Mouse (Mus musculus) myocyte (in vitro differentiated cells): ENCODE measurements around the gene Mab21l2.

Experiments
- CEBPB ChIP-seq: IDR thresholded peaks from 2 replicates; pipeline ENCODE4 v1.6.1; 2011; ENCODE audit warnings: mild to moderate bottlenecking, moderate library complexity; ENCODE audit not compliant: poor library complexity, insufficient read depth, severe bottlenecking
- MAX ChIP-seq: IDR thresholded peaks from one replicate; pipeline ENCODE4 v1.6.1; 2011; ENCODE audit warnings: low read depth, mild to moderate bottlenecking, control low read depth
- MYOD1 ChIP-seq, 3 experiments: IDR thresholded peaks; one replicate each; pipeline ENCODE4 v1.6.1; 2011; ENCODE audit warnings: control low read depth in 2 of 3, low read depth in 2 of 3, mild to moderate bottlenecking in 2 of 3, moderate library complexity in 1 of 3; ENCODE audit not compliant: insufficient read length in 2 of 3, control insufficient read depth in 1 of 3
- POLR2A ChIP-seq: IDR thresholded peaks from one replicate; pipeline ENCODE4 v1.6.1; 2011; ENCODE audit warnings: low read depth, mild to moderate bottlenecking, control low read depth, moderate library complexity; ENCODE audit not compliant: insufficient read length
- POLR2AphosphoS2 ChIP-seq: IDR thresholded peaks from one replicate; pipeline ENCODE4 v1.6.1; 2011; ENCODE audit warnings: low read depth, control low read depth; ENCODE audit not compliant: insufficient read length
- TCF12 ChIP-seq: IDR thresholded peaks from one replicate; pipeline ENCODE4 v1.6.1; 2011; ENCODE audit warnings: mild to moderate bottlenecking, control low read depth; ENCODE audit not compliant: poor library complexity, insufficient read depth, severe bottlenecking
- TCF3 ChIP-seq: IDR thresholded peaks from one replicate; pipeline ENCODE4 v1.6.1; 2011; ENCODE audit warnings: low read depth, control low read depth; ENCODE audit not compliant: insufficient read length

DNA sequence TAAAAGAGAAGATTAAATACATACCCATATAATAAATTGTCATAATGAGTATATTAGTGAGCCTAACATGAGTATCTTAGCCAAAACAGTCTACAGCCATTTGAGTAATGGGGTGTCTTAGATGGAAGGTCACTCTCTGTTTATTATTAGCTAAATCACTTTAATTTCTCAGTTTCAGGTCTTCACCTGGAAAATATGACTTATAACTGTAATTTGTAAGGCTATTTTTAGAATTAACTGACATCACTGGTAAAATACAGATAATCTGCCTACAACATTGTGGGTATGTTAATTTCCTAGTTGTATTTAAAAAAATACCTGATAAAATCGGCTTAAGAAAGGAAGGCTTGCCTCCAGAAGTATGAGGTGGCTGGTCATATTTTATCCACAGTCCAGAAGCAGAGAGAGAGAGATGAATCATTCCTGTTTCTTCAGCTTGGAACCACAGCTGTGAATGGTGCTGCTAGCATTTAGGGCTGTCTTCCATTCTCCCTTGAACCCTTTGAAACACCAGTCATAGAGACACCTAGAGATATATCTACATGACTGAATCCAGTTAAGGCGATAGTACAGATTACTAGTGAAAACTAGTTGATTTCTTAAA, 29.8 kb downstream of the Mab21l2 start:
- TF ChIP-seq MYOD1 (IDR thresholded peaks at IDR 0.05; ENCODE audit: control insufficient read depth in 1 of 3, insufficient read length in 2 of 3, low read depth in 2 of 3) = no peak
- TF ChIP-seq TCF3 = no peak
- no peak for TF ChIP-seq MAX
- TF ChIP-seq POLR2AphosphoS2 = no peak
- no peak for TF ChIP-seq CEBPB
- no peak for TF ChIP-seq POLR2A
- TF ChIP-seq TCF12 = no peak
